In genomic region chr2:127507077-127507774, GRCm38 (mm10) we compare ENCODE assay signal across 9 mouse cellular contexts. TPM values are rescaled to one million over a fixed set of nuclear protein-coding genes. Genes with fewer than 3 reads are reported as not detected.
A peak's percentile ranks its signal among the peaks of the same experiment; 100 is the strongest.
DNase-seq lines count a peak whose midpoint lies in the region; ATAC-seq and TF ChIP-seq lines count a peak whose summit lies in the region.
"Had no signal": no experiment of that assay in that cellular context is flagged by ENCODE, and none has a peak within 500 bp of the region (broad histone marks: within the 10 kb centered on the region; RNA-seq: fewer than 3 reads in every experiment).

No protein-coding gene starts in this region.

- no peak overlapping the region for H3K9ac ChIP-seq in intestine, embryonic 16.5 days (ENCODE audit: low read depth, low read length)
- H3K9ac ChIP-seq in midbrain, embryonic 13.5 days (replicated peaks), result no peak overlapping the region

- intact Hi-C loops in gastrocnemius, adult 2 months (cut with DNase I), result loop anchor here (1.0 to 10.0 kb wide), 2 partner anchors 52 to 158 kb away; no protein-coding TSS in a partner anchor

- H3K4me1 ChIP-seq in intestine, embryonic 16.5 days (ENCODE audit: control insufficient read depth, insufficient read depth, low read length), result peaks cover 5% of the 10 kb centered on the region
- peaks cover 16% of the 10 kb centered on the region for H3K4me1 ChIP-seq in limb, embryonic 10.5 days
- peaks cover 32% of the 10 kb centered on the region for H3K4me1 ChIP-seq in midbrain, embryonic 13.5 days (replicated peaks)
- no peaks in the 10 kb centered on the region for H3K4me1 ChIP-seq in small intestine, adult 2 months (ENCODE audit: control insufficient read depth, insufficient read depth, insufficient read length, low read length)

- H3K36me3 ChIP-seq in intestine, embryonic 16.5 days (ENCODE audit: control insufficient read depth, insufficient read depth, low read length), result no peaks in the 10 kb centered on the region
- H3K36me3 ChIP-seq in limb, embryonic 10.5 days, result no peaks in the 10 kb centered on the region
- H3K36me3 ChIP-seq in midbrain, embryonic 13.5 days, result 0 out of 2 replicates have a peak, but pooled peaks cover 4% of the 10 kb centered on the region
- H3K36me3 ChIP-seq in small intestine, adult 2 months (ENCODE audit: control insufficient read depth, insufficient read depth, low read length), result no peaks in the 10 kb centered on the region

- TF ChIP-seq POLR2A in small intestine, adult 2 months (IDR thresholded peaks at IDR 0.05; ENCODE audit: low read depth, low read length), result no peak

- no peak overlapping the region for H3K4me3 ChIP-seq in gastrocnemius, adult 2 months
- H3K4me3 ChIP-seq in intestine, embryonic 16.5 days (ENCODE audit: low read length), result no peak overlapping the region
- H3K4me3 ChIP-seq in limb, embryonic 10.5 days, result no peak overlapping the region
- no peak overlapping the region for H3K4me3 ChIP-seq in midbrain, embryonic 13.5 days (replicated peaks)
- no peak overlapping the region for H3K4me3 ChIP-seq in small intestine, adult 2 months (ENCODE audit: low read depth, low read length)
- H3K4me3 ChIP-seq: myocyte had no signal

- no peaks in the 10 kb centered on the region; the same call in 1 of the 2 replicates for H3K27me3 ChIP-seq in intestine, embryonic 16.5 days (replicated peaks; ENCODE audit: control insufficient read depth, insufficient read depth, low read length)
- peaks cover 23% of the 10 kb centered on the region for H3K27me3 ChIP-seq in limb, embryonic 10.5 days (ENCODE audit: low read depth, poor library complexity, severe bottlenecking)
- H3K27me3 ChIP-seq in midbrain, embryonic 13.5 days, result 0 out of 2 replicates have a peak, but pooled peaks cover 5% of the 10 kb centered on the region
- no peaks in the 10 kb centered on the region for H3K27me3 ChIP-seq in small intestine, adult 2 months (ENCODE audit: control insufficient read depth, insufficient read depth, low read length)

- ATAC-seq in intestine, embryonic 16.5 days, result peak; percentile 19; the same call in 1 of the 2 replicates
- peak; percentile 67 for ATAC-seq in midbrain, embryonic 13.5 days
- ATAC-seq in activated CD4-positive, CD25-positive, alpha-beta regulatory T cell, adult 4 months, result no peak

- peak; percentile 87 for TF ChIP-seq CTCF in gastrocnemius, adult 2 months (IDR thresholded peaks at IDR 0.05)
- TF ChIP-seq CTCF in small intestine, adult 2 months (IDR thresholded peaks at IDR 0.05; ENCODE audit: extremely low read depth, insufficient read length, insufficient replicate concordance, low read depth, low read length), result peak; percentile 87; the same call in 1 of the 2 replicates

- H3K4me2 ChIP-seq in intestine, embryonic 16.5 days (ENCODE audit: low read depth, low read length), result no peak overlapping the region
- no peak overlapping the region for H3K4me2 ChIP-seq in midbrain, embryonic 13.5 days (replicated peaks)

- DNase-seq in adipocyte (ENCODE audit: low spot score), result peak; percentile 73
- peak; percentile 90 to 94 for DNase-seq in cerebellum, postnatal 36 days
- DNase-seq in gastrocnemius, adult 2 months, result peak; percentile 73
- peak; percentile 87 for DNase-seq in limb, embryonic 10.5 days (ENCODE audit: low spot score)

- no peak overlapping the region for H3K27ac ChIP-seq in gastrocnemius, adult 2 months
- no peak overlapping the region for H3K27ac ChIP-seq in intestine, embryonic 16.5 days (ENCODE audit: low read length)
- H3K27ac ChIP-seq in limb, embryonic 10.5 days, result no peak overlapping the region
- no peak overlapping the region for H3K27ac ChIP-seq in midbrain, embryonic 13.5 days
- no peak overlapping the region for H3K27ac ChIP-seq in small intestine, adult 2 months (ENCODE audit: insufficient read depth, low read depth, low read length)

- no peaks in the 10 kb centered on the region for H3K9me3 ChIP-seq in intestine, embryonic 16.5 days (ENCODE audit: control insufficient read depth, low read length)
- no peaks in the 10 kb centered on the region for H3K9me3 ChIP-seq in limb, embryonic 10.5 days (replicated peaks)
- no peaks in the 10 kb centered on the region for H3K9me3 ChIP-seq in midbrain, embryonic 13.5 days

- WGBS in intestine, embryonic 16.5 days, result 33% methylated on average over 7 of the region's 7 CpGs
- 30% methylated on average over 7 of the region's 7 CpGs for WGBS in limb, embryonic 10.5 days
- WGBS in midbrain, embryonic 13.5 days, result 38% methylated on average over 7 of the region's 7 CpGs
- 23% methylated on average over 7 of the region's 7 CpGs for WGBS in small intestine, adult 2 months

RNA-seq across cellular contexts. Expression of gene Kcnip3, which starts 14.7 kb away (rescaled TPM):
- under 1 TPM; 0.28 to 0.31 TPM for total RNA-seq in gastrocnemius, adult 2 months (2021)
- 3.4 and 4.0 TPM in 2 replicates for polyA plus RNA-seq in intestine, embryonic 16.5 days (2015; fragmentation: Nextera tagmentation; extraction: Ambion mirVana)
- 2.1 and 2.2 TPM in 2 replicates for polyA plus RNA-seq in limb, embryonic 10.5 days (2016; fragmentation: Nextera tagmentation; extraction: Ambion mirVana)
- polyA plus RNA-seq in midbrain, embryonic 13.5 days (2015; fragmentation: Nextera tagmentation; extraction: Ambion mirVana), result 4.5 and 5.5 TPM in 2 replicates
- 0.81 and 2.4 TPM in 2 replicates for polyA plus RNA-seq in small intestine, adult 2 months (2012; rRNA removed)
- under 1 TPM in 1 of 2 experiments, not detected in 1; 0.43 TPM for polyA plus RNA-seq in activated CD4-positive, CD25-positive, alpha-beta regulatory T cell, adult 4 months (2017; shearing (Covaris generic))

RNA-seq across cellular contexts. Expression of gene Prom2, which starts 34.0 kb away (rescaled TPM):
- not detected for total RNA-seq in gastrocnemius, adult 2 months (2021)
- 0.56 and 0.58 TPM in 2 replicates for polyA plus RNA-seq in intestine, embryonic 16.5 days (2015; fragmentation: Nextera tagmentation; extraction: Ambion mirVana)
- 2.3 and 2.6 TPM in 2 replicates for polyA plus RNA-seq in limb, embryonic 10.5 days (2016; fragmentation: Nextera tagmentation; extraction: Ambion mirVana)
- polyA plus RNA-seq in midbrain, embryonic 13.5 days (2015; fragmentation: Nextera tagmentation; extraction: Ambion mirVana), result not detected in 2 replicates
- 0.71 and 2.1 TPM in 2 replicates for polyA plus RNA-seq in small intestine, adult 2 months (2012; rRNA removed)
- polyA plus RNA-seq in activated CD4-positive, CD25-positive, alpha-beta regulatory T cell, adult 4 months (2017; shearing (Covaris generic)), result not detected
- polyA plus RNA-seq: myocyte had no signal
